Mouse (Mus musculus): ENCODE measurements at regions not wholly inside any gene's neighbourhood (a gene's known extent, or its start where the extent isn't known, plus 50 kb on each side); places are given as distances from the start of the nearest gene placed in this dataset.
A peak's percentile ranks its signal among the peaks of the same experiment; 100 is the strongest.
"Not testable (repeated sequence)": the region's sequence is repeated elsewhere in the genome, so short reads cannot be mapped to it uniquely, and the experiment has no call there.

- ATAC-seq = peak; percentile 48
Observed at GRCm38 (mm10) chr13:27945062-27945461, 71.0 kb upstream of the Prl4a1 start.

DNA sequence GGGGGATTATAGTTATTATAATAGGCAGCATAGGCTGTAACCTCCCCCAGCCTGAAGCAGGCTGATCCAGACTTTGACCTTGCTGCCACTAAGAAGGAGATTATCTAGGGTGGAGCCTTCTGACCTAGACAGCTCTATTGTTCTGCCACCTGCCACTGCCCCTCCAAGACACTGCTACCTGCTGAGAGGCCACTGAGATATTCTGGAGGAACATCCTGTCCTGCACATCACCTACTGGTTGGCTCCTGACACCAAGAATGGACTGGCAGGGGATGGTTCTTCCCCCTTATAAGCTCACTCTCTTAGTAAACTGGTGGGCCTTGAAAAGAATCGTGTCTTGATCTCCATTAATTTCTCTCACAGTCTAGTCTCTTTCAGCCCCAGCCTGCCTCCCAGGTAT lies 55.6 kb upstream of the Prl4a1 start:
- not testable (repeated sequence) for ATAC-seq

DNA sequence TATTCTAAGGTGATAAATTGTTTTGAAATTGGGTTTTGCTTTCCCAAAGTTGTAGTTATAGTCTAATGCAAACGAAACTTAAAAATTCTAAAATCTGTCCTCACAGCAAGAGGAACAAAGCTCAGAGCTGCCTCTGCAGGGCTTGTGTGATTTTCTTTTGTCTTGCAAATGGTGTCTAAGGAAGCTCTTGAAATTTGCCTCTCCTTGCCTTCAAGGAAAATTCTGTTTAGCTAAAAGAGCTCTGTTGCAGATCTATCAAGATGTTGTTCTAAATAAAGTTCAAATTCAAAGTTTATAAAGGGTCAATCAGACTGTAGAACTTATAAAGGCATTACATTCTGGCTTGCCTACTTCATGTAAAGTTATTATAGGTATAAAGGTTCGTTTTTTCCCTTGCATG lies 53.6 kb upstream of the Prl4a1 start:
- ATAC-seq = not testable (repeated sequence)

GRCm38 (mm10) chr13:27966021-27966420 lies 50.0 kb upstream of the Prl4a1 start:
- not testable (repeated sequence) for ATAC-seq

All from inflammation-experienced regulatory T-cells, adult 6 months (primary cell).